Mouse (Mus musculus) kidney, adult 10 weeks (tissue): ENCODE measurements around the gene March4. TPM values are rescaled to one million over a fixed set of nuclear protein-coding genes. Genes with fewer than 3 reads are reported as not detected.

Experiments
- polyA plus RNA-seq: library from polyadenylated mRNA; stranded (reverse); fragments of 350-450 nt; fragmentation: Illumina TruSeq; extraction: RNeasy Lipid Tissue Mini Kit (QIAGEN cat#74804); gene quantifications from one replicate; pipeline ENCODE4 v1.2.3, GENCODE M21; 2014; ENCODE audit warnings: low read depth, low replicate concordance

Gene March4
- polyA plus RNA-seq: not detected

DNA sequence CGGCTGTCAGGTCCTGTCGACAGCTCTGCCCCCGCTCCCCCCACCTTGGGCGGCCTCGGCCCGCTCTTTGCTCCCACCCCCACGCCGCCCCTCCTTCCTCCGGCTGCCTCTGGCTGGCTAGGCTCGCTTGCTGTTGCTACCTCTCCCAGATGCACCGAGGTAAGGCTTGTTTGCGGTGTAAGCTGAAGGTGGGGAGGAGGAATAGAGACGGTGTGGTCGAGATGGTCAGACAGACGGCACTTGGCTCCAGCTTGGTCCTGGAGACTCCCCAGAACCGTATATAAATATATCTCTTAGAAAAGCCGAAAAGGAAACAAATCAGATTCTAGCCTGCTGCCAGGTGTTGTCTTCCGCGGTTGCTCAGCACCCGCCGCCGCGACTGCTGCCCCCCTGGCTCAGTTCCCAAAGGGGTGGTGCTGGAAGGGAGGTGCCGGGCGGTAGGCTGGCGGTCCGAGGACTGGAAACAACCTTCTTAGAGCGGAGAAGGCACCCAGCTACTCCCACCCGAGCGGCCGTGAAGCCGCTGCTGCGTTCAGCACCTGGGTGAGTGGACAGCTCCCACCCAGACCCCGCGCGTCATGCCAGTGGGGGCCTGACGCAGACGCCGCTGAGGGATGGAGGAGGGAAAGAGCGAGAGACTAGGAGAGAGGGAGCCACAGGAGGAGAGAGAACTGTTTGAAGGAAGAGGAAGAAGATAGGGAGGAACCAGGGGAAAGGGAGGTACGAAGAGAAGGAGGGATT lies at the start of gene March4:
TSS of gene March4 (minus strand) at position 320 of the 741 bp plus-strand sequence.

DNA sequence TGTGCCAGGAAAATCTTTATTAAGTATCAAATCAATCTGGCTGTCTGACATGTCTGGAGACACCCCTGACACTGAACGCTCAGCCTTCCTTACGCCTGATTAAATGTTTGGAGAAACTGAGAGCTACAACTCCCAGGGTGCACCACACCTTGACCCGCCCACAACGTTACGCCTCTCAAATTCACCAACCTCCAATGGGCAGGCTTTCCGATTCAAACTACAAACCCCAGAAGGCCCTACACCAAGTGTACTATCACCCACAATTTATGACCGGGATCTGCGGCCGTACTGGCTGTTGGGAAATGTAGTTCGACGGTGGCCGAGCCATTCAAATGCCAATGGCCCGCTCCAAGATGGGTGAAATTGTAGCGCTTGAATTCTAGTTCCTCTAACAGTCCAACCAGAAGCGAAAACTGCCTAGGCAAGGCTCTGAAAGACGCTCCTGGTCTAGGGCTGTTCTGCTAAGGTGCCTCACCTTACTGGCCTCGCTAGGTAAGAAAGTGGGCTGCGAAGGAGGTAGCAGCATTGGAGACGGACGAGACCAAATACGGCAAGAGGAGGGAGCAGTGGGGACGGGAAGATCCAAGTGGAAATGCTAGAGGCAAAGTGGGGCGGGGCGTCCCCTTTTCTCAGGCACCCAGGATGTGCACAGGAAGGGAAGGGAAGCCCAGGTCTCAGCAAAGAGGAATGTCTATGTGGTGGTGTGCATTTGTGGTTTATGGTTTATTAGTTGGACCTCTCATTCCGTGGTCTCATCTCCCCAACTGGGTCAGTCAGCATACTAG lies 46.4 kb upstream of the March4 start, which contains the start of gene Smarcal1:
TSS of gene Smarcal1 (plus strand) at position 305 of the 785 bp plus-strand sequence.

Other genes with a start within 250 kb of the March4 start
- gene Xrcc5, start 229.5 kb downstream of the March4 start, polyA plus RNA-seq: 75.3 TPM
- gene Smarcal1, start 46.3 kb upstream of the March4 start, polyA plus RNA-seq: 4.5 TPM
- gene Ankar, start 163.6 kb upstream of the March4 start, polyA plus RNA-seq: not detected
- gene Rpl37a, start 174.4 kb upstream of the March4 start, polyA plus RNA-seq: 25.2 TPM